Mouse (Mus musculus): Measurements from ENCODE around the gene Gpr161. TPM values are rescaled to one million over a fixed set of nuclear protein-coding genes. Genes with fewer than 3 reads are reported as not detected.
A peak's percentile ranks its signal among the peaks of the same experiment; 100 is the strongest.

Gpr161 gene
- total and polyA plus RNA-seq, 3 experiments: 0.08 to 0.23 TPM; not detected in 1

GRCm38 (mm10) chr1:165304341-165304740 is 8.8 kb downstream of the Gpr161 start:
- H3K4me1 ChIP-seq (ENCODE audit: control insufficient read depth in 1 of 2, insufficient read depth in 2 of 2): peaks cover 0 to 10% of the 10 kb centered on the region in 2 experiments; a peak in 2 of 4 replicates
- DNase-seq (ENCODE audit: extremely low read depth): no peak
- H3K9ac ChIP-seq (ENCODE audit: insufficient read depth, low read depth): no peak overlapping the region
- no peak overlapping the region for H3K27ac ChIP-seq (ENCODE audit: insufficient read depth, low read depth)
- H3K4me3 ChIP-seq (replicated peaks in 1 of 3; ENCODE audit: low read depth in 2 of 3, low read length in 2 of 3, poor library complexity in 1 of 3): no peak overlapping the region
- H3K9me3 ChIP-seq (replicated peaks; ENCODE audit: low read length): no peaks in the 10 kb centered on the region
- no peaks in the 10 kb centered on the region for H3K27me3 ChIP-seq (replicated peaks)
- in situ Hi-C loops (cut with MboI; ENCODE audit: low pct_ligation_motif_present, low pct_unique_long_range_greater_than_20kb, low sequenced_read_pairs) (no loop called here), dilution Hi-C loops (cut with MboI; ENCODE audit: extremely low pct_ligation_motif_present, extremely low pct_unique_long_range_greater_than_20kb, low sequenced_read_pairs) (no loop called here)
- no peaks in the 10 kb centered on the region for H3K79me2 ChIP-seq (replicated peaks; ENCODE audit: control insufficient read depth, extremely low read depth, insufficient read depth, poor library complexity, severe bottlenecking)
- TF ChIP-seq CHD2 (IDR thresholded peaks at IDR 0.05; ENCODE audit: low read length) (no peak), USF2 (conservative IDR thresholded peaks at IDR 0.05; ENCODE audit: low read depth, low read length) (no peak), JUND (conservative IDR thresholded peaks at IDR 0.05; ENCODE audit: low read depth, low read length) (no peak), RCOR1 (conservative IDR thresholded peaks at IDR 0.05; ENCODE audit: low read depth, low read length) (no peak), NRF1 (IDR thresholded peaks at IDR 0.05; ENCODE audit: low read depth, low read length) (no peak), MAFK (IDR thresholded peaks at IDR 0.05; ENCODE audit: insufficient replicate concordance, low read length) (no peak), EP300 (IDR thresholded peaks at IDR 0.05; ENCODE audit: low read length) (no peak), SMC3 (IDR thresholded peaks at IDR 0.05; ENCODE audit: low read depth, low read length) (no peak)
- no peak overlapping the region for H3K4me2 ChIP-seq (ENCODE audit: insufficient read depth, low read depth, poor library complexity, severe bottlenecking)
- H3K36me3 ChIP-seq (replicated peaks in 1 of 2; ENCODE audit: control insufficient read depth in 1 of 2, insufficient read depth in 1 of 2, low read length in 1 of 2): no peaks in the 10 kb centered on the region

- dilution Hi-C loops (cut with MboI; ENCODE audit: extremely low pct_ligation_motif_present, extremely low pct_unique_long_range_greater_than_20kb, low sequenced_read_pairs): no loop called here
Observed at GRCm38 (mm10) chr1:165308180-165308579, 12.6 kb downstream of the Gpr161 start.

GRCm38 (mm10) chr1:165316361-165316760 is 20.8 kb downstream of the Gpr161 start:
- Histone ChIP-seq H3K9ac (ENCODE audit: insufficient read depth, low read depth) (no peak overlapping the region), H3K9me3 (replicated peaks; ENCODE audit: low read length) (no peaks in the 10 kb centered on the region), H3K27me3 (replicated peaks) (peaks cover under 1% of the 10 kb centered on the region), H3K27ac (ENCODE audit: insufficient read depth, low read depth) (no peak overlapping the region), H3K79me2 (replicated peaks; ENCODE audit: control insufficient read depth, extremely low read depth, insufficient read depth, poor library complexity, severe bottlenecking) (no peaks in the 10 kb centered on the region), H3K4me2 (ENCODE audit: insufficient read depth, low read depth, poor library complexity, severe bottlenecking) (no peak overlapping the region), H3K36me3 (replicated peaks in 1 of 2; ENCODE audit: control insufficient read depth in 1 of 2, insufficient read depth in 1 of 2, low read length in 1 of 2) (no peaks in the 10 kb centered on the region), H3K4me1 (ENCODE audit: control insufficient read depth in 1 of 2, insufficient read depth in 2 of 2) (peaks cover 0 to 12% of the 10 kb centered on the region in 2 experiments; a peak in 2 of 4 replicates), H3K4me3 (replicated peaks in 1 of 3; ENCODE audit: low read depth in 2 of 3, low read length in 2 of 3, poor library complexity in 1 of 3) (no peak overlapping the region)
- in situ Hi-C loops (cut with MboI; ENCODE audit: low pct_ligation_motif_present, low pct_unique_long_range_greater_than_20kb, low sequenced_read_pairs) (no loop called here), dilution Hi-C loops (cut with MboI; ENCODE audit: extremely low pct_ligation_motif_present, extremely low pct_unique_long_range_greater_than_20kb, low sequenced_read_pairs) (no loop called here)
- TF ChIP-seq MYC (IDR thresholded peaks at IDR 0.05; ENCODE audit: low read depth, low read length) (no peak), IRF4 (IDR thresholded peaks at IDR 0.05; ENCODE audit: low read depth, low read length) (no peak)
- DNase-seq (ENCODE audit: extremely low read depth): no peak

More at GRCm38 (mm10) chr1:165308180-165308579, 12.6 kb downstream of the Gpr161 start:
- Histone ChIP-seq H3K9ac (ENCODE audit: insufficient read depth, low read depth) (peak overlapping the region; percentile 34; the same call in 1 of the 2 replicates), H3K27ac (ENCODE audit: insufficient read depth, low read depth) (no peak overlapping the region), H3K4me2 (ENCODE audit: insufficient read depth, low read depth, poor library complexity, severe bottlenecking) (peak overlapping the region; percentile 63), H3K4me3 (replicated peaks in 1 of 3; ENCODE audit: low read depth in 2 of 3, low read length in 2 of 3, poor library complexity in 1 of 3) (peak overlapping the region in 1 of 3 experiments; percentile 48), H3K4me1 (ENCODE audit: control insufficient read depth in 1 of 2, insufficient read depth in 2 of 2) (peaks cover 0 to 10% of the 10 kb centered on the region in 2 experiments; a peak in 2 of 4 replicates), H3K27me3 (replicated peaks) (no peaks in the 10 kb centered on the region), H3K9me3 (replicated peaks; ENCODE audit: low read length) (no peaks in the 10 kb centered on the region), H3K79me2 (replicated peaks; ENCODE audit: control insufficient read depth, extremely low read depth, insufficient read depth, poor library complexity, severe bottlenecking) (no peaks in the 10 kb centered on the region), H3K36me3 (replicated peaks in 1 of 2; ENCODE audit: control insufficient read depth in 1 of 2, insufficient read depth in 1 of 2, low read length in 1 of 2) (no peaks in the 10 kb centered on the region)
- in situ Hi-C loops (cut with MboI; ENCODE audit: low pct_ligation_motif_present, low pct_unique_long_range_greater_than_20kb, low sequenced_read_pairs): no loop called here
- no peak for DNase-seq (ENCODE audit: extremely low read depth)
- TF ChIP-seq MAZ (IDR thresholded peaks at IDR 0.05; ENCODE audit: low read depth, low read length) (no peak), USF2 (conservative IDR thresholded peaks at IDR 0.05; ENCODE audit: low read depth, low read length) (peak; percentile 93), NRF1 (IDR thresholded peaks at IDR 0.05; ENCODE audit: low read depth, low read length) (no peak), ZC3H11A (IDR thresholded peaks at IDR 0.05; ENCODE audit: low read depth, low read length) (no peak), POLR2A (IDR thresholded peaks at IDR 0.05; ENCODE audit: low read depth, low read length) (no peak), E2F4 (IDR thresholded peaks at IDR 0.05; ENCODE audit: insufficient replicate concordance, low read depth, low read length) (no peak), USF1 (IDR thresholded peaks at IDR 0.05; ENCODE audit: low read depth, low read length) (peak; percentile 90), MAFK (IDR thresholded peaks at IDR 0.05; ENCODE audit: insufficient replicate concordance, low read length) (no peak), GABPA (IDR thresholded peaks at IDR 0.05; ENCODE audit: insufficient replicate concordance, low read depth, low read length) (no peak), UBTF (IDR thresholded peaks at IDR 0.05; ENCODE audit: low read depth, low read length) (no peak), ELF1 (IDR thresholded peaks at IDR 0.05; ENCODE audit: low read depth, low read length) (peak; percentile 69; the same call in 1 of the 2 replicates), MAX (IDR thresholded peaks at IDR 0.05; ENCODE audit: low read length) (peak; percentile 84), BHLHE40 (IDR thresholded peaks at IDR 0.05; ENCODE audit: low read depth, low read length) (peak; percentile 86), ZMIZ1 (IDR thresholded peaks at IDR 0.05; ENCODE audit: low read depth, low read length) (no peak)

Data from CH12.LX (cell line).